Mouse (Mus musculus): ENCODE data around the gene Col12a1.

- TF ChIP-seq SIN3A (IDR thresholded peaks at IDR 0.05; ENCODE audit: low read length) (peak; percentile 85), MAX (IDR thresholded peaks at IDR 0.05; ENCODE audit: low read length) (peak; percentile 67), USF1 (IDR thresholded peaks at IDR 0.05; ENCODE audit: low read depth, low read length) (peak; percentile 10; the same call in 1 of the 2 replicates)
These were observed 40.9 kb upstream of the Col12a1 start, which contains the start of gene Cox7a2 for GRCm38 (mm10) chr9:79759385-79760005.

Data from CH12.LX (cell line).